Mouse (Mus musculus) embryonic facial prominence, embryonic 14.5 days (tissue): ENCODE results near the gene Elovl1. TPM values are rescaled to one million over a fixed set of nuclear protein-coding genes. Genes with fewer than 3 reads are reported as not detected.

Source experiments
- ATAC-seq: fragments of 200-750 bp; cut with Nextera tagmentation; 2 replicates; pipeline ENCODE4 v1.8.0; 2017; ENCODE audit warnings: low read depth, moderate number of reproducible peaks, moderate TSS enrichment
- DNase-seq: peaks from one replicate; pipeline ENCODE4 v3.0.0-alpha.2; 2015; ENCODE audit warnings: low spot score
- H3K27ac ChIP-seq: fragments of 300-500 bp; sonication (generic); replicated peaks from 2 replicates; pipeline ENCODE4 v1.5.1; 2014; ENCODE audit warnings: low read depth, mild to moderate bottlenecking, low read length, moderate library complexity
- H3K27me3 ChIP-seq: fragments of 300-500 bp; sonication (generic); replicated peaks from 2 replicates; pipeline ENCODE4 v1.6.1; 2014; ENCODE audit warnings: low read length; ENCODE audit not compliant: control insufficient read depth, insufficient read depth
- H3K36me3 ChIP-seq: fragments of 300-500 bp; sonication (generic); 2 replicates; pipeline ENCODE4 v1.6.1; 2014; ENCODE audit warnings: low read length, mixed read lengths; ENCODE audit not compliant: control insufficient read depth, insufficient read depth
- H3K4me1 ChIP-seq: fragments of 300-500 bp; sonication (generic); 2 replicates; pipeline ENCODE4 v1.6.1; 2014; ENCODE audit warnings: antibody characterized with exemption, low read length; ENCODE audit not compliant: control insufficient read depth, insufficient read depth
- H3K4me2 ChIP-seq: fragments of 300-500 bp; sonication (generic); 2 replicates; pipeline ENCODE4 v1.6.1; 2014; ENCODE audit warnings: low read depth, mild to moderate bottlenecking, low read length, moderate library complexity, mixed read lengths
- H3K4me3 ChIP-seq: fragments of 300-500 bp; sonication (generic); 2 replicates; pipeline ENCODE4 v1.5.1; 2014; ENCODE audit warnings: low read depth, mild to moderate bottlenecking, low read length
- H3K9ac ChIP-seq: fragments of 300-500 bp; sonication (generic); 2 replicates; pipeline ENCODE4 v1.6.1; 2014; ENCODE audit warnings: low read depth, mild to moderate bottlenecking, low read length, moderate library complexity, mixed read lengths
- H3K9me3 ChIP-seq: fragments of 300-500 bp; sonication (generic); 2 replicates; pipeline ENCODE4 v1.6.1; 2016; ENCODE audit warnings: low read length; ENCODE audit not compliant: control insufficient read depth
- WGBS: fragments of 180-500 bp; shearing (Covaris S2); extraction: QIAGEN DNeasy Blood & Tissue Kit; methylation state at CpG from one replicate; pipeline ENCODE4 v1.1.7; 2014; 5-methylcytosine and 5-hydroxymethylcytosine counted together
- polyA plus RNA-seq: library from polyadenylated mRNA; unstranded; fragments of >200 nt; fragmentation: Nextera tagmentation; extraction: Ambion mirVana; gene quantifications from 2 replicates; pipeline ENCODE4 v1.2.1, GENCODE M21; 2014

Elovl1 gene
- polyA plus RNA-seq, 1 experiment from 2014 or later = 118 TPM

- Histone ChIP-seq H3K27me3 (no peaks in the 10 kb centered on the region), H3K9ac (no peak overlapping the region), H3K27ac (no peak overlapping the region), H3K9me3 (no peaks in the 10 kb centered on the region), H3K4me1 (no peaks in the 10 kb centered on the region), H3K36me3 (no peaks in the 10 kb centered on the region), H3K4me3 (no peak overlapping the region), H3K4me2 (no peak overlapping the region)
- DNase-seq = no peak
- no peak for ATAC-seq
- WGBS = 84% methylated on average over 11 of the region's 11 CpGs
Measured at GRCm38 (mm10) chr4:118472687-118473086, 44.8 kb downstream of the Elovl1 start.

- no peak for DNase-seq
- H3K9me3 ChIP-seq = no peaks in the 10 kb centered on the region
- H3K36me3 ChIP-seq = no peaks in the 10 kb centered on the region
- H3K27me3 ChIP-seq = no peaks in the 10 kb centered on the region
- WGBS = 38% methylated on average over 15 of the region's 15 CpGs
- H3K4me2 ChIP-seq = no peak overlapping the region
- no peak overlapping the region for H3K4me3 ChIP-seq
- ATAC-seq = no peak
- no peak overlapping the region for H3K27ac ChIP-seq
- H3K9ac ChIP-seq = no peak overlapping the region
- no peaks in the 10 kb centered on the region for H3K4me1 ChIP-seq
Measured at GRCm38 (mm10) chr4:118476773-118477530, 49.1 kb downstream of the Elovl1 start.

Other genes starting within 250 kb of the Elovl1 start
- 35.1 and 39.1 TPM in 2 replicates for gene Kdm4a, start 248.1 kb upstream of the Elovl1 start, polyA plus RNA-seq
- 59.8 and 66.8 TPM in 2 replicates for gene Ptprf, start 136.7 kb upstream of the Elovl1 start, polyA plus RNA-seq
- 8.7 and 9.3 TPM in 2 replicates for gene Szt2, start 18.8 kb upstream of the Elovl1 start, polyA plus RNA-seq
- 85.0 and 97.1 TPM in 2 replicates for gene Med8, start 18.8 kb upstream of the Elovl1 start, polyA plus RNA-seq
- 159 and 192 TPM in 2 replicates for gene Cdc20, start 9.3 kb downstream of the Elovl1 start, polyA plus RNA-seq
- gene Mpl, start 29.4 kb downstream of the Elovl1 start, polyA plus RNA-seq = 0.45 and 0.48 TPM in 2 replicates
- 22.3 and 24.2 TPM in 2 replicates for gene Tie1, start 62.0 kb downstream of the Elovl1 start, polyA plus RNA-seq
- gene 2610528J11Rik, start 98.9 kb downstream of the Elovl1 start, polyA plus RNA-seq = 6.1 and 8.2 TPM in 2 replicates
- gene Tmem125, start 116.0 kb downstream of the Elovl1 start, polyA plus RNA-seq = 5.6 and 5.8 TPM in 2 replicates
- gene Cfap57, start 192.7 kb downstream of the Elovl1 start, polyA plus RNA-seq = 0.38 and 1.4 TPM in 2 replicates
- 148 and 150 TPM in 2 replicates for gene Ebna1bp2, start 192.7 kb downstream of the Elovl1 start, polyA plus RNA-seq
- gene Olfr62, start 230.9 kb downstream of the Elovl1 start, polyA plus RNA-seq = 0.13 and 0.22 TPM in 2 replicates